Mouse (Mus musculus) bone marrow macrophage, adult 2 months (primary cell): ENCODE measurements around the gene 4930562C15Rik. TPM values are rescaled to one million over a fixed set of nuclear protein-coding genes. Genes with fewer than 3 reads are reported as not detected.

Experiments used
- H3K27ac ChIP-seq: 2 replicates; pipeline ENCODE4 v1.5.1; 2012; ENCODE audit warnings: low read depth, low read length; ENCODE audit not compliant: insufficient read depth
- H3K4me1 ChIP-seq: 2 replicates; pipeline ENCODE4 v1.6.1; 2012; ENCODE audit warnings: low read length; ENCODE audit not compliant: control insufficient read depth, insufficient read depth
- H3K4me3 ChIP-seq: 2 replicates; pipeline ENCODE4 v1.5.1; 2012; ENCODE audit warnings: mild to moderate bottlenecking, low read length, moderate library complexity; ENCODE audit not compliant: insufficient read depth
- CTCF ChIP-seq: IDR thresholded peaks from 2 replicates; pipeline ENCODE4 v1.5.1; 2012; ENCODE audit warnings: low read depth, mild to moderate bottlenecking, low read length, moderate library complexity
- POLR2A ChIP-seq: IDR thresholded peaks from 2 replicates; pipeline ENCODE4 v1.6.1; 2012; ENCODE audit warnings: mild to moderate bottlenecking, low read depth, low read length, borderline replicate concordance
- polyA plus RNA-seq: library from polyadenylated mRNA; stranded (reverse); fragments of >200 nt; gene quantifications from 2 replicates; pipeline ENCODE4 v1.2.4, GENCODE M21; 2012; ENCODE audit not compliant: missing spikeins, insufficient read depth, insufficient read length

4930562C15Rik gene
- polyA plus RNA-seq, 1 experiment: not detected

GRCm38 (mm10) chr16:4829271-4829900 lies 5.8 kb upstream of the 4930562C15Rik start:
- no peak for TF ChIP-seq CTCF
- TF ChIP-seq POLR2A: no peak
- Histone ChIP-seq H3K27ac (no peak overlapping the region), H3K4me3 (no peak overlapping the region), H3K4me1 (peaks cover 6% of the 10 kb centered on the region)

GRCm38 (mm10) chr16:4831650-4832419 lies 3.4 kb upstream of the 4930562C15Rik start:
- peaks cover 6% of the 10 kb centered on the region for H3K4me1 ChIP-seq
- no peak for TF ChIP-seq CTCF
- no peak for TF ChIP-seq POLR2A
- H3K27ac ChIP-seq: no peak overlapping the region
- H3K4me3 ChIP-seq: no peak overlapping the region

- Histone ChIP-seq H3K4me1 (peaks cover 19% of the 10 kb centered on the region), H3K4me3 (no peak overlapping the region), H3K27ac (no peak overlapping the region)
- TF ChIP-seq POLR2A (no peak), CTCF (no peak)
Measured at GRCm38 (mm10) chr16:4833858-4834257, 1.4 kb upstream of the 4930562C15Rik start.

GRCm38 (mm10) chr16:4837631-4838030 lies 2.4 kb downstream of the 4930562C15Rik start:
- H3K27ac ChIP-seq: peak overlapping the region; percentile 44
- H3K4me1 ChIP-seq: peaks cover 44% of the 10 kb centered on the region
- TF ChIP-seq CTCF: no peak
- TF ChIP-seq POLR2A: no peak
- no peak overlapping the region for H3K4me3 ChIP-seq

GRCm38 (mm10) chr16:4839552-4839951 lies 4.3 kb downstream of the 4930562C15Rik start:
- Histone ChIP-seq H3K27ac (peak overlapping the region; percentile 93), H3K4me1 (peaks cover 37% of the 10 kb centered on the region), H3K4me3 (no peak overlapping the region)
- TF ChIP-seq POLR2A: no peak
- TF ChIP-seq CTCF: no peak

- Histone ChIP-seq H3K4me1 (peaks cover 37% of the 10 kb centered on the region), H3K4me3 (no peak overlapping the region), H3K27ac (peak overlapping the region; percentile 93)
- TF ChIP-seq POLR2A (no peak), CTCF (no peak)
Measured at GRCm38 (mm10) chr16:4840231-4840630, 5.0 kb downstream of the 4930562C15Rik start.

GRCm38 (mm10) chr16:4847041-4847440 lies 11.8 kb downstream of the 4930562C15Rik start:
- Histone ChIP-seq H3K4me3 (no peak overlapping the region), H3K4me1 (peaks cover 15% of the 10 kb centered on the region), H3K27ac (peak overlapping the region; percentile 56)
- TF ChIP-seq POLR2A (no peak), CTCF (no peak)

GRCm38 (mm10) chr16:4848090-4848489 lies 12.9 kb downstream of the 4930562C15Rik start:
- H3K4me3 ChIP-seq: no peak overlapping the region
- no peak for TF ChIP-seq CTCF
- no peak for TF ChIP-seq POLR2A
- peaks cover 13% of the 10 kb centered on the region for H3K4me1 ChIP-seq
- H3K27ac ChIP-seq: no peak overlapping the region

- H3K4me1 ChIP-seq: peaks cover 13% of the 10 kb centered on the region
- no peak overlapping the region for H3K4me3 ChIP-seq
- no peak overlapping the region for H3K27ac ChIP-seq
- no peak for TF ChIP-seq CTCF
- no peak for TF ChIP-seq POLR2A
Measured at GRCm38 (mm10) chr16:4850361-4850760, 15.1 kb downstream of the 4930562C15Rik start.

- TF ChIP-seq CTCF: no peak
- no peak for TF ChIP-seq POLR2A
- Histone ChIP-seq H3K4me3 (no peak overlapping the region), H3K4me1 (peaks cover 13% of the 10 kb centered on the region), H3K27ac (no peak overlapping the region)
Measured at GRCm38 (mm10) chr16:4850938-4851628, 15.9 kb downstream of the 4930562C15Rik start.
